Mouse (Mus musculus): ENCODE results near the gene Spry2. TPM values are rescaled to one million over a fixed set of nuclear protein-coding genes. Genes with fewer than 3 reads are reported as not detected.

Gene Spry2
- 1.1 and 1.3 TPM in 2 replicates for polyA plus RNA-seq (2012; rRNA removed)

DNA sequence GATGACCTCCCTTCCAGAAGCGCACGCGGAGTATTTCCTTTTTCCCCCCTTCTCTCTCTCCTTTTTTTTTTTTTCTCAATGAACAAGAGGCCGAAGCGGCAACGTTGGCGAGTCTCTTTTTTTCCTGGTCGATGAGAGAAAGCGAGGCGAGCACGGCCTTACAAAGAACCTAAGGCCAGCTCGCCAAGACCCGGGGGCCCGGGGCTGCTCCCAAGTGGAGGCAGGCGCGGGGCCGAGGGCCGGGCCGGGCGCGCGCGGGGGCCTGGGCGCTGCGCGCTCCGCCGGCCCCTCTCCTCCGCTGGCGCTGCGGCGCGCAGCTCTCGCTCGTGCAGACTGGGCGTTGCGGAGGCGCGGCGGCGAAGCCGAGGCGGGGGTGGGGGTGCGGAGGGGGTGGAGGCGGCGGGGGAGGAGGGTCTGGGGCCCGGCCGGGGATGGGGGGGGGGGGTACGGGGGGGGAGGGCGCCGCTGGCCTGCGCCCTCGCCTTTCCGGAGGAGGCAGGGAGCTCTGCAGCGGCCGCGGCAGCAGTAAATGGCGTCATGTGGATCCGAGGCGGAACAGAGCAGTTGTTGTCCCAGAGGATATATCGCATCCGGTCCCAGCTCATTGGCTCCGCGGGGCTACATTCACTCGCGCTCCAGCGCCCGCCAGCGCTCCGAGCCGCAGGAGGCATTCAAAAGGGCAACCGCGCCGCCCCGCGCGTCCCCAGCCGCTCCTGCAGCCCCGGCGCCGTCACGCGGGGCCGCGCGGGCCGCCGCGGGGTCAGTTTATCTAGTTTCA, at the start of gene Spry2:
TSS of gene Spry2 (minus strand) at position 29 of the 778 bp plus-strand sequence.
- H3K36me3 ChIP-seq (ENCODE audit: control insufficient read depth, insufficient read depth, low read length): no peaks in the 10 kb centered on the region
- peak within 1 kb of the TSS; percentile 83 for H3K4me3 ChIP-seq (ENCODE audit: control insufficient read depth, low read depth, low read length)
- peak; percentile 63 for TF ChIP-seq POLR2A (IDR thresholded peaks at IDR 0.05; ENCODE audit: control insufficient read depth, low read depth, low read length)
- TF ChIP-seq CTCF (IDR thresholded peaks at IDR 0.05; ENCODE audit: control insufficient read depth, insufficient read depth, insufficient replicate concordance, low read depth, low read length): no peak
- no peaks in the 10 kb centered on the region for H3K27me3 ChIP-seq (ENCODE audit: control insufficient read depth, insufficient read depth, low read length)
- H3K27ac ChIP-seq (ENCODE audit: control insufficient read depth, insufficient read depth, low read depth, low read length): peak within 1 kb of the TSS; percentile 65
- peaks cover 28% of the 10 kb centered on the region for H3K4me1 ChIP-seq (ENCODE audit: control insufficient read depth, insufficient read depth, low read length)

DNA sequence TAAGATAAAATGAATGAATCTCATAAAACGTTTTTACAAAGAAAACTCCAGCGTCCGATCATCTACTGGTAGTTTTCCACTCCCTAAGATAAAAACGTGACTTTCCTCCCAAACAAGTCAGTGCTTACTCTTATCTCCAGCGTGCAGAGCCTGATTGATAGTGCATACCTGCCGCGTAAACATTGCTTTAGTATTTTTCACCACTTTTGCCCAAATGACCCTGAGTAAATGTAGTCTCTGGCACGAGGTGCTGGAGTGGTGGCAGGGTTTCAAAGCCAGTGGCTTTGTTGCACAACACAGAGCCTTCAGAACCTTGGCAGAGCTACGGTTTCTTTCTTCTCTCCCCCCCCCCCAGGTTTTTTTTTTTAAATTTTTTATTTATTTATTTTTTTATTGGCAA, 44.7 kb upstream of the Spry2 start:
- H3K36me3 ChIP-seq (ENCODE audit: control insufficient read depth, insufficient read depth, low read length): no peaks in the 10 kb centered on the region
- no peaks in the 10 kb centered on the region for H3K27me3 ChIP-seq (ENCODE audit: control insufficient read depth, insufficient read depth, low read length)
- no peaks in the 10 kb centered on the region for H3K4me1 ChIP-seq (ENCODE audit: control insufficient read depth, insufficient read depth, low read length)
- H3K4me3 ChIP-seq (ENCODE audit: control insufficient read depth, low read depth, low read length): no peak overlapping the region
- no peak overlapping the region for H3K27ac ChIP-seq (ENCODE audit: control insufficient read depth, insufficient read depth, low read depth, low read length)
- TF ChIP-seq CTCF (IDR thresholded peaks at IDR 0.05; ENCODE audit: control insufficient read depth, insufficient read depth, insufficient replicate concordance, low read depth, low read length): no peak
- TF ChIP-seq POLR2A (IDR thresholded peaks at IDR 0.05; ENCODE audit: control insufficient read depth, low read depth, low read length): no peak

DNA sequence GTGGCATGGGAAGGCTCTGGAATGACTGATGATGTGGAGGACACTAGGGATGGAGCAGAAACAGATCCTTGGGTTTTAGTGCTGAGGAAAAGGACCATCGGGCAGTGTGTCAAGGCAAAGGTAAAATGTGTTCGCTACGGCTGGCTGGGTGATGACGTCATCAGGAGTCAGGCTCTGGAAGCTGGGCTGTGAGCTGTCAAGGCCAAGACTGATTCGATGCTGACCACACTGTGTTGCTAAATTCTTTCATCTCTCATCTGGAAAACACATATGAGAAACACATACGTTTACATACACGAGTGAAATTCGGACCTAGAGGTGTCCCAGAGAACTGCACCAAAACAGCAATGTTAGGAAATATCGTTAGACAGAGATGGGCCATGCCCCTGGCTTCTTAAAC, 30.1 kb upstream of the Spry2 start:
- Histone ChIP-seq H3K27me3 (ENCODE audit: control insufficient read depth, insufficient read depth, low read length) (no peaks in the 10 kb centered on the region), H3K4me3 (ENCODE audit: control insufficient read depth, low read depth, low read length) (peak overlapping the region; percentile 48; the same call in 1 of the 2 replicates), H3K36me3 (ENCODE audit: control insufficient read depth, insufficient read depth, low read length) (no peaks in the 10 kb centered on the region), H3K4me1 (ENCODE audit: control insufficient read depth, insufficient read depth, low read length) (peaks cover 3% of the 10 kb centered on the region), H3K27ac (ENCODE audit: control insufficient read depth, insufficient read depth, low read depth, low read length) (no peak overlapping the region)
- TF ChIP-seq POLR2A (IDR thresholded peaks at IDR 0.05; ENCODE audit: control insufficient read depth, low read depth, low read length) (no peak), CTCF (IDR thresholded peaks at IDR 0.05; ENCODE audit: control insufficient read depth, insufficient read depth, insufficient replicate concordance, low read depth, low read length) (no peak)

DNA sequence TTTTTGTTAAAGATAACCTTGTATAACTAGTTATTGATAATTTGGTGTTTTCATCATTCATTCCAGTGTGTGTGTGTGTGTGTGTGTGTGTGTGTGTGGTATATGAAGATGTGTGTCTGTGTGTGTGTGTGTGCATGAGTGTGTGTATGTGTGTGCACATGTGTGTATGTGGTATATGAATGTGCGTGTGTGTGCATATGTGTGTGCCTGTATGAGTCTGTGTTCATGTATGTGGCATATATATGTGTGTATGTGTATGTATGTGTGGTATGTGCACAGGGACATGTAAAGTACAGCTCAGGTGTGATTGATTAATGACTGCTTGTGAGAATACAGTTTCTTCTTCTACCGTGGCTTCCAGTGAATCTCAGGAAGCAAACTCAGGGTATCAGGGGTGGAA, 28.7 kb upstream of the Spry2 start:
- Histone ChIP-seq H3K27ac (ENCODE audit: control insufficient read depth, insufficient read depth, low read depth, low read length) (no peak overlapping the region), H3K36me3 (ENCODE audit: control insufficient read depth, insufficient read depth, low read length) (no peaks in the 10 kb centered on the region), H3K4me1 (ENCODE audit: control insufficient read depth, insufficient read depth, low read length) (peaks cover 6% of the 10 kb centered on the region), H3K4me3 (ENCODE audit: control insufficient read depth, low read depth, low read length) (no peak overlapping the region), H3K27me3 (ENCODE audit: control insufficient read depth, insufficient read depth, low read length) (no peaks in the 10 kb centered on the region)
- TF ChIP-seq POLR2A (IDR thresholded peaks at IDR 0.05; ENCODE audit: control insufficient read depth, low read depth, low read length) (no peak), CTCF (IDR thresholded peaks at IDR 0.05; ENCODE audit: control insufficient read depth, insufficient read depth, insufficient replicate concordance, low read depth, low read length) (no peak)

DNA sequence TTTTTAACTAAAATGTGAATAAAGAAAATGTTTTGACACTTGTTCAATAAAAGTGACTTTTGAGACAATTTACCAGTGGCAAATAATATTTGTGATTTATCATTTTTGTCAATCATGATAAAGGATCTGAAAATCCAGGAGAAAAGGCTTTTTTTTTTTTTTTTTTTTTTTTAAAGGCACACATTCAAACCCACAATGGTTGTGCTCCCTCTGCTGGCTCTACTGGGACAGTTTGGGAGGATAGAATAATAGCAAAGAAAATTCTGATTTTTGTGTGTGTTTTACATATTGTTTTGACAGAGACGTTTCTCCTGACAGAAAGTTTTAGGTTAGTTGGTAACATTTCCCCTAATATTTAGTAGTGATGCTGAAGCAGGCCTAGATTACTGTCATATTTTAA, 28.1 kb upstream of the Spry2 start:
- no peak overlapping the region for H3K4me3 ChIP-seq (ENCODE audit: control insufficient read depth, low read depth, low read length)
- peaks cover 6% of the 10 kb centered on the region for H3K4me1 ChIP-seq (ENCODE audit: control insufficient read depth, insufficient read depth, low read length)
- H3K27me3 ChIP-seq (ENCODE audit: control insufficient read depth, insufficient read depth, low read length): no peaks in the 10 kb centered on the region
- TF ChIP-seq POLR2A (IDR thresholded peaks at IDR 0.05; ENCODE audit: control insufficient read depth, low read depth, low read length): no peak
- TF ChIP-seq CTCF (IDR thresholded peaks at IDR 0.05; ENCODE audit: control insufficient read depth, insufficient read depth, insufficient replicate concordance, low read depth, low read length): no peak
- no peak overlapping the region for H3K27ac ChIP-seq (ENCODE audit: control insufficient read depth, insufficient read depth, low read depth, low read length)
- no peaks in the 10 kb centered on the region for H3K36me3 ChIP-seq (ENCODE audit: control insufficient read depth, insufficient read depth, low read length)

DNA sequence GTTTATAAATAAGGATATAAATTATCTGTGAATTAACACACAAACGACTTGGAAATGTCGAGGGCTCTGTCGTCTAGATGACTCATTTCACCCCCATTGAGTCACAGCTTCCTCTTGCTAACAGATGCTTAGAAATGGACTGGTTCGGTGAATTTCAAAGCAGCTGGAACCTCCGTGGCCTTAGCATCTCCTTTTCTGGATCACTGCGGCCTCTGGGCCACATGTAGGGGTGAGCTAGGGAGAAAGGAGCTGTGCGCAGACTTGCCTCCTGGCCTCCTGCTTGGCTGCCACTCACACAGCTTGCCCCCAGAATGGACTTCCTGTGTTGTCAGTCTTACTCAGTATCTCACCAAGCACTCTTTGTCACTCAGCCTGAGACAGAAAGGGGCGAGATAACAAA, 26.3 kb upstream of the Spry2 start:
- H3K4me3 ChIP-seq (ENCODE audit: control insufficient read depth, low read depth, low read length): no peak overlapping the region
- H3K36me3 ChIP-seq (ENCODE audit: control insufficient read depth, insufficient read depth, low read length): no peaks in the 10 kb centered on the region
- H3K27ac ChIP-seq (ENCODE audit: control insufficient read depth, insufficient read depth, low read depth, low read length): no peak overlapping the region
- TF ChIP-seq POLR2A (IDR thresholded peaks at IDR 0.05; ENCODE audit: control insufficient read depth, low read depth, low read length) (no peak), CTCF (IDR thresholded peaks at IDR 0.05; ENCODE audit: control insufficient read depth, insufficient read depth, insufficient replicate concordance, low read depth, low read length) (no peak)
- no peaks in the 10 kb centered on the region for H3K27me3 ChIP-seq (ENCODE audit: control insufficient read depth, insufficient read depth, low read length)
- peaks cover 6% of the 10 kb centered on the region for H3K4me1 ChIP-seq (ENCODE audit: control insufficient read depth, insufficient read depth, low read length)

DNA sequence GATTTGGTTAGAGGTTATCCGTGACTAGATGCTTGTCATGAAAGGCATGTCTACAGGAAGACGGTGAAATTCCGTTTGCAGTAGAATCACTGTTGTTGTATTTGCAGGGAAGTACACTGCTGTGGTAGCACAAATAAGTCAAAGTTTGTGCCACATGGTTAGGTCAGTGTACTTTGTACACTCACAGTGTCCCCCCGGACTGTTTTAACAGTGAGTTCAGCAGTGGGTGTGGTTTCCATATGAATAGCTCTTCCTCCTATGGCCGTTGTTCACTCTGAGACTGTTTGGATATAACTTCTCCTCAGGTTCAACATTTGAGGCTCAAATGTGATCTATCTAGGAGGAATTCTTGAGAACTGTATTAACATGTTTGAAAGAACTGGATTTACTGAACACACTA, 25.8 kb upstream of the Spry2 start:
- no peak for TF ChIP-seq CTCF (IDR thresholded peaks at IDR 0.05; ENCODE audit: control insufficient read depth, insufficient read depth, insufficient replicate concordance, low read depth, low read length)
- no peak for TF ChIP-seq POLR2A (IDR thresholded peaks at IDR 0.05; ENCODE audit: control insufficient read depth, low read depth, low read length)
- H3K27ac ChIP-seq (ENCODE audit: control insufficient read depth, insufficient read depth, low read depth, low read length): no peak overlapping the region
- no peaks in the 10 kb centered on the region for H3K27me3 ChIP-seq (ENCODE audit: control insufficient read depth, insufficient read depth, low read length)
- no peak overlapping the region for H3K4me3 ChIP-seq (ENCODE audit: control insufficient read depth, low read depth, low read length)
- H3K36me3 ChIP-seq (ENCODE audit: control insufficient read depth, insufficient read depth, low read length): no peaks in the 10 kb centered on the region
- H3K4me1 ChIP-seq (ENCODE audit: control insufficient read depth, insufficient read depth, low read length): peaks cover 6% of the 10 kb centered on the region
